Mouse (Mus musculus) lung, postnatal 0 days (tissue): ENCODE results near the gene 2610028H24Rik. TPM values are rescaled to one million over a fixed set of nuclear protein-coding genes. Genes with fewer than 3 reads are reported as not detected.
A peak's percentile ranks its signal among the peaks of the same experiment; 100 is the strongest.

Experiments
- ATAC-seq: fragments of 200-750 bp; cut with Nextera tagmentation; 2 replicates; pipeline ENCODE4 v1.8.0; 2017; ENCODE audit warnings: moderate library complexity
- DNase-seq: peaks from one replicate; pipeline ENCODE4 v3.0.0-alpha.2; 2016; ENCODE audit warnings: low spot score
- H3K27ac ChIP-seq: fragments of 300-500 bp; sonication (generic); 2 replicates; pipeline ENCODE4 v1.5.1; 2014; ENCODE audit warnings: antibody characterized with exemption, mild to moderate bottlenecking, low read length, mixed read lengths
- H3K27me3 ChIP-seq: fragments of 300-500 bp; sonication (generic); replicated peaks from 2 replicates; pipeline ENCODE4 v1.6.1; 2014; ENCODE audit warnings: low read length, mixed read lengths; ENCODE audit not compliant: insufficient read depth
- H3K36me3 ChIP-seq: fragments of 300-500 bp; sonication (generic); 2 replicates; pipeline ENCODE4 v1.6.1; 2014; ENCODE audit warnings: low read length, mixed read lengths; ENCODE audit not compliant: insufficient read depth
- H3K4me1 ChIP-seq: fragments of 300-500 bp; sonication (generic); 2 replicates; pipeline ENCODE4 v1.6.1; 2014; ENCODE audit warnings: antibody characterized with exemption, low read depth, low read length, mixed read lengths; ENCODE audit not compliant: insufficient read depth
- H3K4me2 ChIP-seq: fragments of 300-500 bp; sonication (generic); replicated peaks from 2 replicates; pipeline ENCODE4 v1.6.1; 2014; ENCODE audit warnings: low read depth, mild to moderate bottlenecking, low read length, moderate library complexity, mixed read lengths
- H3K4me3 ChIP-seq: fragments of 300-500 bp; sonication (generic); 2 replicates; pipeline ENCODE4 v1.5.1; 2014; ENCODE audit warnings: low read depth, low read length
- H3K9ac ChIP-seq: fragments of 300-500 bp; sonication (generic); replicated peaks from 2 replicates; pipeline ENCODE4 v1.6.1; 2014; ENCODE audit warnings: low read depth, mild to moderate bottlenecking
- H3K9me3 ChIP-seq: fragments of 300-500 bp; sonication (generic); 2 replicates; pipeline ENCODE4 v1.6.1; 2016; ENCODE audit warnings: low read length, mixed read lengths
- CTCF ChIP-seq: IDR thresholded peaks from 2 replicates; pipeline ENCODE4 v1.5.1; 2016; ENCODE audit warnings: antibody characterized with exemption, mild to moderate bottlenecking
- EP300 ChIP-seq: IDR thresholded peaks from 2 replicates; pipeline ENCODE4 v1.6.1; 2016; ENCODE audit warnings: antibody characterized with exemption, mild to moderate bottlenecking, control low read depth
- WGBS: fragments of 180-500 bp; shearing (Covaris S2); extraction: QIAGEN DNeasy Blood & Tissue Kit; methylation state at CpG from one replicate; pipeline ENCODE4 v1.1.7; 2014; 5-methylcytosine and 5-hydroxymethylcytosine counted together
- polyA plus RNA-seq: library from polyadenylated mRNA; unstranded; fragments of >200 nt; fragmentation: Nextera tagmentation; extraction: Ambion mirVana; gene quantifications from 2 replicates; pipeline ENCODE4 v1.2.1, GENCODE M21; 2015

Gene 2610028H24Rik
- polyA plus RNA-seq: 30.3 and 32.3 TPM in 2 replicates

- ATAC-seq: peak; percentile 15; the same call in 1 of the 2 replicates
These were observed at the start of gene 2610028H24Rik for GRCm38 (mm10) chr10:76448851-76449250. Gene 2610028H24Rik, plus strand, starts transcription at chr10:76449081.

GRCm38 (mm10) chr10:76408520-76408919 lies 40.4 kb upstream of the 2610028H24Rik start:
- no peak overlapping the region for H3K27ac ChIP-seq
- H3K9ac ChIP-seq: no peak overlapping the region
- H3K36me3 ChIP-seq: peaks cover 69% of the 10 kb centered on the region
- H3K9me3 ChIP-seq: no peaks in the 10 kb centered on the region
- DNase-seq (no peak), ATAC-seq (no peak)
- H3K4me3 ChIP-seq: no peak overlapping the region
- no peak for TF ChIP-seq EP300
- no peak for TF ChIP-seq CTCF
- WGBS: 94% methylated on average over 10 of the region's 10 CpGs
- H3K4me2 ChIP-seq: no peak overlapping the region
- no peaks in the 10 kb centered on the region for H3K4me1 ChIP-seq
- H3K27me3 ChIP-seq: no peaks in the 10 kb centered on the region

More at GRCm38 (mm10) chr10:76448851-76449250, at the start of gene 2610028H24Rik:
- Histone ChIP-seq H3K4me2 (no peak within 1 kb of the TSS; the same call in 1 of the 2 replicates), H3K27me3 (no peaks in the 10 kb centered on the region), H3K9me3 (no peaks in the 10 kb centered on the region), H3K27ac (peak within 1 kb of the TSS; percentile 87), H3K4me1 (peaks cover 15% of the 10 kb centered on the region; the same call in 1 of the 2 replicates), H3K36me3 (no peaks in the 10 kb centered on the region), H3K9ac (no peak within 1 kb of the TSS), H3K4me3 (no peak within 1 kb of the TSS)
- no peak for TF ChIP-seq EP300
- TF ChIP-seq CTCF: no peak
- WGBS: 44% methylated on average over 5 of the region's 5 CpGs
- peak; percentile 61 for DNase-seq

GRCm38 (mm10) chr10:76416811-76417210 lies 32.1 kb upstream of the 2610028H24Rik start:
- no peak for ATAC-seq
- Histone ChIP-seq H3K4me2 (no peak overlapping the region), H3K9ac (no peak overlapping the region), H3K4me3 (no peak overlapping the region), H3K4me1 (no peaks in the 10 kb centered on the region), H3K27me3 (no peaks in the 10 kb centered on the region), H3K27ac (no peak overlapping the region), H3K9me3 (no peaks in the 10 kb centered on the region), H3K36me3 (peaks cover 67% of the 10 kb centered on the region)
- no peak for DNase-seq
- TF ChIP-seq EP300: no peak
- no peak for TF ChIP-seq CTCF
- WGBS: 89% methylated on average over 12 of the region's 12 CpGs

- no peak for TF ChIP-seq EP300
- 90% methylated on average over 7 of the region's 7 CpGs for WGBS
- Histone ChIP-seq H3K9ac (no peak overlapping the region), H3K27ac (no peak overlapping the region), H3K4me3 (no peak overlapping the region), H3K27me3 (no peaks in the 10 kb centered on the region), H3K9me3 (no peaks in the 10 kb centered on the region), H3K4me1 (no peaks in the 10 kb centered on the region), H3K4me2 (no peak overlapping the region), H3K36me3 (peaks cover 55% of the 10 kb centered on the region)
- DNase-seq (peak; percentile 13), ATAC-seq (no peak)
These were observed 23.2 kb upstream of the 2610028H24Rik start for GRCm38 (mm10) chr10:76425674-76426073.

GRCm38 (mm10) chr10:76433925-76434324 lies 15.0 kb upstream of the 2610028H24Rik start:
- ATAC-seq: peak; percentile 63
- Histone ChIP-seq H3K9me3 (no peaks in the 10 kb centered on the region), H3K4me2 (no peak overlapping the region), H3K9ac (no peak overlapping the region), H3K4me1 (no peaks in the 10 kb centered on the region), H3K36me3 (peaks cover 59% of the 10 kb centered on the region), H3K27me3 (no peaks in the 10 kb centered on the region), H3K4me3 (no peak overlapping the region), H3K27ac (no peak overlapping the region)
- TF ChIP-seq EP300 (no peak), CTCF (no peak)
- DNase-seq: no peak
- WGBS: 75% methylated on average over 11 of the region's 11 CpGs

DNA sequence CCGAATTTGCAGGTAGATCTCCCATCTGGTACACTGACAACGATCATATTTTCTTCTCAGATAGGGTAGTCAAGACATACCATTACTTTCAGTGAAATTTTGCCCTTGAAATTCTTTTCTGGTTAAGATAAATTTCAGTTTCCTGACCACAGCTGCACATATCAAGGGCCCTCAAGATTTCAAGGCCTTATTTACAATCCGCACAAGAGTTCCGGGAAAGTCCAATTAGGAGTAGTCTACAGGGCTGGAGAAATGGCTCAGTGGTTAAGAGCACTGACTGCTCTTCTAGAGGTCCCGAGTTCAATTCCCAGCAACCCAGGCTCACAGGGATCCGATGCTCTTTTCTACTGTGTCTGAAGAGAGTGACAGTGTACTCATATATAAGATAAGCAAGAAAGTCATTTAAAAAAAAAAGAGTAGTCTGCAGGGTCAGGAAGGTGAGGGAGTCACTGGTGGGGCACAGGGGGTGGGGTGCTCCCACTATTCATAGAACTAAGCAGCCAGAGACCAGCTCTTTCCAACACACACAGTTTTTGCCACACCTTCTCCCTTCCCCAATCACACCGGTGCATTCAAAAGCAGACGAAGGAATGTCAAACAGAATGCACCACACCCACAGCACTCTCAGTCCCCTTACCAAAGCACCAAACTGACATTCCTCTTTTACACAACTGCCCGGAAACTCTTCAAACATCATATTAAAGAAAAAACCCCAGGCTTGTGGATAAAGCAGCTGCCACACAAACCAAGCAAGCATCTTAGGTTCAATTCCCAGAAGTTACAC lies 9.6 kb upstream of the 2610028H24Rik start:
- H3K9me3 ChIP-seq: no peaks in the 10 kb centered on the region
- no peak for TF ChIP-seq CTCF
- peak; percentile 88 for TF ChIP-seq EP300
- H3K27ac ChIP-seq: peak overlapping the region; percentile 82
- 63% methylated on average over 9 of the region's 9 CpGs for WGBS
- peaks cover 19% of the 10 kb centered on the region for H3K36me3 ChIP-seq
- peaks cover 14% of the 10 kb centered on the region; the same call in 1 of the 2 replicates for H3K4me1 ChIP-seq
- no peak overlapping the region for H3K4me2 ChIP-seq
- H3K9ac ChIP-seq: no peak overlapping the region
- H3K27me3 ChIP-seq: no peaks in the 10 kb centered on the region
- H3K4me3 ChIP-seq: no peak overlapping the region
- peak; percentile 84 for DNase-seq
- ATAC-seq: peak; percentile 11; the same call in 1 of the 2 replicates
